Mouse (Mus musculus): ENCODE data around the gene Lars2. TPM values are rescaled to one million over a fixed set of nuclear protein-coding genes. Genes with fewer than 3 reads are reported as not detected.
"Not testable (repeated sequence)": the region's sequence is repeated elsewhere in the genome, so short reads cannot be mapped to it uniquely, and the experiment has no call there.

Gene Lars2
- polyA plus RNA-seq, 1 experiment = 1,494 TPM

- peak; percentile 67 for DNase-seq (ENCODE audit: low read depth)
- TF ChIP-seq CTCF (IDR thresholded peaks at IDR 0.05; ENCODE audit: borderline replicate concordance, extremely low read depth, insufficient read depth, insufficient read length) = no peak
- no peak for TF ChIP-seq POLR2A (IDR thresholded peaks at IDR 0.05; ENCODE audit: borderline replicate concordance, extremely low read depth, insufficient read depth, insufficient read length, poor library complexity, severe bottlenecking)
Measured at GRCm38 (mm10) chr9:123397701-123398100, 31.0 kb downstream of the Lars2 start.

DNA sequence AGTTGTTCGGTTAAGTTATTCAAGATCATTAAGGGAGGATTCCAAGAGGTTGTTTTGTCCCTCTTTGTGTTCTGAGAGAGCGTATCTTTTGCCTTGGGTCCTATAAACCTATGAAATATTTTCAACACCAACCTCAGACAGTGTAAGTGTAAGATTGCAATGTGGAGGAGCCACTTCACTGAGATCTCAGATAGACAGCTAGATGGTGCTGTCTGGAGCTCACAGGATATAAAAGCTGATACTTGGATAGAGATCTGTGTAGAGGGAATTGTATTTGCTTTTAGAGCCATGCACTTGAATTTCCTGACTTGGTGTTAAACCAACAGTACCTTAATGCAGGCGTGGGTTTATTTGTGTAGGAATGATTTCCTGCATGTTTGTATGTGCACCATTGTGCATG lies 35.5 kb downstream of the Lars2 start:
- no peak for TF ChIP-seq CTCF (IDR thresholded peaks at IDR 0.05; ENCODE audit: borderline replicate concordance, extremely low read depth, insufficient read depth, insufficient read length)
- TF ChIP-seq POLR2A (IDR thresholded peaks at IDR 0.05; ENCODE audit: borderline replicate concordance, extremely low read depth, insufficient read depth, insufficient read length, poor library complexity, severe bottlenecking) = no peak
- no peak for DNase-seq (ENCODE audit: low read depth)

DNA sequence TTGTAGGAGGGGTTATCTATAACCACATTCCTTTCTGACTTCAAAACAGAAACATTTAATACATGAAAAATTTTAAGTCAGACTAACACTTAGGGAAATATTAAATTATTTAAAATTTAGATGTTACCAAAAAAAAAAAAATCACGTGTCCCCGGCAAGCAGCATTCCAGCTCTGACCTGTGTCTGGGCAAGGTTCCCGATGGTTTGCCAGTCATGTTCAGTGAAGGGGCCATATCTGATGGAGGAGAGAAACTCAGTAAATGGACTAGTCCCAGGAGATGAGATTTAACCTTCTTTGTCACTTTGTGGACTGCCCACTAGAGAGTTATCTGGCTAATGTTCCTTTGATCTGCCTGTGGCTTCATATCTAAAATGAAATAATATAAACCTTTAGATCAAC lies 36.3 kb downstream of the Lars2 start:
- DNase-seq (ENCODE audit: low read depth) = no peak
- TF ChIP-seq CTCF (IDR thresholded peaks at IDR 0.05; ENCODE audit: borderline replicate concordance, extremely low read depth, insufficient read depth, insufficient read length) (no peak), POLR2A (IDR thresholded peaks at IDR 0.05; ENCODE audit: borderline replicate concordance, extremely low read depth, insufficient read depth, insufficient read length, poor library complexity, severe bottlenecking) (no peak)

GRCm38 (mm10) chr9:123405231-123405630 lies 38.5 kb downstream of the Lars2 start:
- TF ChIP-seq POLR2A (IDR thresholded peaks at IDR 0.05; ENCODE audit: borderline replicate concordance, extremely low read depth, insufficient read depth, insufficient read length, poor library complexity, severe bottlenecking) (no peak), CTCF (IDR thresholded peaks at IDR 0.05; ENCODE audit: borderline replicate concordance, extremely low read depth, insufficient read depth, insufficient read length) (no peak)
- DNase-seq (ENCODE audit: low read depth) = no peak

GRCm38 (mm10) chr9:123408771-123409170 lies 42.0 kb downstream of the Lars2 start:
- TF ChIP-seq POLR2A (IDR thresholded peaks at IDR 0.05; ENCODE audit: borderline replicate concordance, extremely low read depth, insufficient read depth, insufficient read length, poor library complexity, severe bottlenecking) (no peak), CTCF (IDR thresholded peaks at IDR 0.05; ENCODE audit: borderline replicate concordance, extremely low read depth, insufficient read depth, insufficient read length) (no peak)
- DNase-seq (ENCODE audit: low read depth) = no peak

GRCm38 (mm10) chr9:123429863-123430262 lies 63.1 kb downstream of the Lars2 start:
- TF ChIP-seq CTCF (IDR thresholded peaks at IDR 0.05; ENCODE audit: borderline replicate concordance, extremely low read depth, insufficient read depth, insufficient read length) = no peak
- TF ChIP-seq POLR2A (IDR thresholded peaks at IDR 0.05; ENCODE audit: borderline replicate concordance, extremely low read depth, insufficient read depth, insufficient read length, poor library complexity, severe bottlenecking) = no peak

GRCm38 (mm10) chr9:123430973-123431372 lies 64.2 kb downstream of the Lars2 start:
- peak; percentile 35 for DNase-seq (ENCODE audit: low read depth)
- TF ChIP-seq POLR2A (IDR thresholded peaks at IDR 0.05; ENCODE audit: borderline replicate concordance, extremely low read depth, insufficient read depth, insufficient read length, poor library complexity, severe bottlenecking) = no peak
- no peak for TF ChIP-seq CTCF (IDR thresholded peaks at IDR 0.05; ENCODE audit: borderline replicate concordance, extremely low read depth, insufficient read depth, insufficient read length)

More at GRCm38 (mm10) chr9:123429863-123430262, 63.1 kb downstream of the Lars2 start:
- no peak for DNase-seq (ENCODE audit: low read depth)

- DNase-seq (ENCODE audit: low read depth) = no peak
- TF ChIP-seq POLR2A (IDR thresholded peaks at IDR 0.05; ENCODE audit: borderline replicate concordance, extremely low read depth, insufficient read depth, insufficient read length, poor library complexity, severe bottlenecking) (no peak), CTCF (IDR thresholded peaks at IDR 0.05; ENCODE audit: borderline replicate concordance, extremely low read depth, insufficient read depth, insufficient read length) (no peak)
Measured at GRCm38 (mm10) chr9:123438223-123438622, 71.5 kb downstream of the Lars2 start.

- DNase-seq (ENCODE audit: low read depth) = peak; percentile 24
- TF ChIP-seq POLR2A (IDR thresholded peaks at IDR 0.05; ENCODE audit: borderline replicate concordance, extremely low read depth, insufficient read depth, insufficient read length, poor library complexity, severe bottlenecking) = no peak
- 0 out of 2 replicates have a peak, but pooled peaks have one; percentile 8 for TF ChIP-seq CTCF (IDR thresholded peaks at IDR 0.05; ENCODE audit: borderline replicate concordance, extremely low read depth, insufficient read depth, insufficient read length)
Measured at GRCm38 (mm10) chr9:123440230-123441058, 73.7 kb downstream of the Lars2 start.

DNA sequence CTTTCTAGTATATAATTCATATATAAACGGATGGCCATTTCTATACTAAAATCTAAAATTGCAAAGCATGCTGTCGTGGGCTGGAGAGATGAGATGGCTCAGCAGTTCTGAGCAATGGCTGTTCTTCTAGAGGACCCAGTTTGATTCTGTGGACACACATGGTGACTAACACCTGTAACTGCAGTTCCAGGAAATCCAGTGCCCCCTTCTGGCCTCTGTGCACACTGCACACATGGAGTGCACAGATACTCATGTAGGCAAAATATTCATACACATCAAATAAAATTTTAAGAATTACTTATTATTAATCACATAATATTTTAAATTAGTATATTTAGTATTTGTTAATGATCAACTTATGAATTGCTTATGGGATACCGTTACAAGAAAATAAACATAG lies 80.4 kb downstream of the Lars2 start:
- DNase-seq (ENCODE audit: low read depth) = not testable (repeated sequence)
- peak; percentile 4; the same call in 1 of the 2 replicates for TF ChIP-seq CTCF (IDR thresholded peaks at IDR 0.05; ENCODE audit: borderline replicate concordance, extremely low read depth, insufficient read depth, insufficient read length)

DNA sequence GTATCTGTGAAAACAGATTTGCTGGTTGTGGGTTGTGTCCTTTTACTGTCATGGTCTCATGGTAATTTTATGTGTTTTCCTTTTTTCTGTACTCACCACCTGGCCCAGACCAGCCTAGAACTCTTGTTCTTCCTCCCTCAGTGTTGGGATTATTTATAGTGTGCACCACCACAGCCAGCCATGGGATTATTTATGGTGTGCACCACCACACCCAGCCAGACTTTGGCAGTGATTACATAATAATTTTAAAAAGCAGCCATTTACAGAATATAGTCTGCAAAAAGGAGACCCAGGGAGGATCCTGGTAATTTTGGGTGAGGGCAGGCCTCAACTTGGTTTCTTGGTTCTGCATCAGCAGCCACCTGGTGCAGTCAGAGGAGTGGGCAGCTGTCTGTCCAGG lies 81.9 kb downstream of the Lars2 start:
- DNase-seq (ENCODE audit: low read depth) = no peak
- no peak for TF ChIP-seq CTCF (IDR thresholded peaks at IDR 0.05; ENCODE audit: borderline replicate concordance, extremely low read depth, insufficient read depth, insufficient read length)

- peak; percentile 53 for DNase-seq (ENCODE audit: low read depth)
- TF ChIP-seq CTCF (IDR thresholded peaks at IDR 0.05; ENCODE audit: borderline replicate concordance, extremely low read depth, insufficient read depth, insufficient read length) (peak; percentile 72; the same call in 1 of the 2 replicates), POLR2A (IDR thresholded peaks at IDR 0.05; ENCODE audit: borderline replicate concordance, extremely low read depth, insufficient read depth, insufficient read length, poor library complexity, severe bottlenecking) (no peak)
Measured at GRCm38 (mm10) chr9:123450174-123450573, 83.4 kb downstream of the Lars2 start.
